Mouse (Mus musculus) spleen, postnatal 0 days (tissue): Measurements from ENCODE around the gene Vipas39. TPM values are rescaled to one million over a fixed set of nuclear protein-coding genes. Genes with fewer than 3 reads are reported as not detected.

Experiments used
- polyA plus RNA-seq: library from polyadenylated mRNA; unstranded; fragments of >200 nt; fragmentation: Nextera tagmentation; extraction: Ambion mirVana; gene quantifications from 2 replicates; pipeline ENCODE4 v1.2.1, GENCODE M21; 2015

Vipas39 gene
- polyA plus RNA-seq: 13.1 and 17.0 TPM in 2 replicates

GRCm38 (mm10) chr12:87266108-87266826 is at the start of gene Vipas39, which contains the start of gene Ahsa1:
Gene Vipas39, minus strand, starts transcription at chr12:87266256.
Gene Ahsa1, plus strand, starts transcription at chr12:87266479.

DNA sequence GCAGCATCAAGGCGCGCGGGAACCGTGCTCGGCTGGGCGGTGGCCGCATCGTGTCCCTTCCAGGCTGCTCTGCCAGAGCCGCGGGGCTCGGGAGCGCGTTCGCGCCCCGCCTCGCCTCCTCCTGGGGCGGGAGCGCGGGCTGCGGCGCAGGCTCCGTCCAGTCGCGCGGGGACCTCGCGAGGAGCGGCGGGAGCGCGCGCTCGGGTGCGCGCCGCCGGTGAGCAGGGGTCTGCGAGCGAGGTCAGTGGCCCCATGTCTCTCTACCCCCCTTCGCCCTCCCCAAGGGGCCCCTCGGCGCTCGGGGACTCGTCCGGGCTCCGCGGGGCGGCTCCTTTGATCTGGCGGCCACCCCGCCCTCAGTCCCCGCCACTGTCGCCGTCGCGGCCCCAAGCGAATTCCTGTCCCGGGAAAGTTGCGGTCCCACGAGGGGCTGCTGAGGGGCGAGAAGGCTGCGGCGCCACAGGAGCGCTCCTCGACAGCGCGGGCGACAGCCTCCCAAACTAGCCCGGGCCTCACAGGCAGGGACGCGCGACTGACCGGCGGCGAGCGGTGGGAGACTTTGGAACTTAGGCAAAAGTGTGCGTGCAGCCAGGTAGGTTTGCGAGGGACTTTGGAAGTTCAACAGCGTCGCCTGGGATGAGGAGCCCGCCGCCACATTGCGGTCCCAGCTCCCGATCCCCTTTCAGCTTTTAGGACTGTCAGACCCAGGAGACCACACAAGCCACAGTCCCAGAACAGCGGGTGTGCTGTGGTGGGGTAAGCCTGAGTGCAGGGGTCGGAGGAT is 33.8 kb upstream of the Vipas39 start, which contains the start of gene Ism2:
Gene Ism2, minus strand, starts transcription at position 49 of the 784 bp plus-strand sequence.

DNA sequence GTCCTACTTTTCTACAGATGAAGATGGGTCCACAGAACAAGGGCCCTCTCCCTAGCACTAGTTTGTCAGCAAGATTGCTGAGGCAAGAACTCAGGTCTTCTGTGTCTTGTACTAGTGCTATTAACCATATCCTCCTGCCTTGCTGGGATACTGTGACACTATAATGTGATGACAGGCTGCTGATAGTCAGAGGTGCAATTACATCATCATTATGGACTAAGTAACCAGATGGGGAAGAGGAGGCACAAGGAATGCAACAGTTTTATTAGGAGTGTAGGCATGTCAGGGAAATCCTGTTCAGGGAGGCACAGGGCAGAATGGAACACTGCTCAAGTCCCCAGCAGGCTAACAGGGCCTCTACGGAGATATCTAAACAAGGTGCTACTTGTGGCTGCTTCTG is 27.4 kb downstream of the Vipas39 start, which contains the start of gene Noxred1:
Gene Noxred1, minus strand, starts transcription at position 101 of the 400 bp plus-strand sequence.

GRCm38 (mm10) chr12:87199973-87200586 is 66.0 kb downstream of the Vipas39 start, which contains the start of gene Tmed8:
Gene Tmed8, minus strand, starts transcription at chr12:87200454.

DNA sequence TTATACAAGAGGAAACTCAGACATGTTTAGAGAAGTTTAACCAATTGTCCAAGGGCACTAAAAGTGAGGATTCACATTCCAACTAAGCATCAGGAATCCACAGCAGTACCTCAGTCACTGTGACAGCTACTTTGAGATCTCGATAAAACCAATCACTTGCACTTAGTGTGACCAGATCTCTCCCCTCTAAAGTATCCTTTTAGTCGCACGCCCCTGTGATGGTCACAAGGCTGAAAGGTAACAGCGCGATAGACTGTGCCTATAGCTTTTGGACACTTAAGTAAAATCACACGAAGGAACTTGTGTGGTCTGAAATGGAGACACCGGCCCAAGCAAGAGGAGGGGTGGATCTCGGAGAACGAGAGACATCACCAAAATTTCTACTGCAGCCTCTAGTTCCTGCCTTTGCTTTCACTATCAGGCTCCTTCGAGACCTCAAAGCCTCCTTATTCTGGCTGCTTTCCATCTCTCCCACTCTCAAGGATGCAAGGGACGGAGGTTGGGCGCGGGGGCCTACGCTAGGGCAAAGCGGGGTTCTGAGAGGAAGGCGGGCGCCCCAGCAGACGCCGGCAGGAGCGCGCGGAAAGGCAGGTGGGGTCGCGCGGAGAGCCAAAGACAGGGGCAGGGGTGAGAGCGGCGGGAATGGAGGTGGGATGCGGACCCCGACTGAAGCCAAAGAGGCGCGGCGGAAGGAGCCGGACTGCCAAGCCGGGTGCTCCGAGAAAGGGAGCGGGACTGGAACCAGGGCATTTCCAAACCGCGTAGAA is 66.7 kb downstream of the Vipas39 start, which contains the start of gene Samd15:
Gene Samd15, plus strand, starts transcription at position 518 of the 767 bp plus-strand sequence.

Other genes with a start within 250 kb of the Vipas39 start
- gene Tmem63c, start 244.9 kb downstream of the Vipas39 start, polyA plus RNA-seq: not detected in 2 replicates
- 0.07 and 0.14 TPM in 2 replicates for gene Ngb, start 163.7 kb downstream of the Vipas39 start, polyA plus RNA-seq
- 12.3 and 13.0 TPM in 2 replicates for gene Gstz1, start 119.1 kb downstream of the Vipas39 start, polyA plus RNA-seq
- gene Pomt2, start 118.3 kb downstream of the Vipas39 start, polyA plus RNA-seq: 3.1 and 4.0 TPM in 2 replicates
- 12.4 and 13.8 TPM in 2 replicates for gene Samd15, start 66.5 kb downstream of the Vipas39 start, polyA plus RNA-seq
- 1.2 and 1.5 TPM in 2 replicates for gene Tmed8, start 65.8 kb downstream of the Vipas39 start, polyA plus RNA-seq
- 0.67 and 1.6 TPM in 2 replicates for gene Noxred1, start 27.5 kb downstream of the Vipas39 start, polyA plus RNA-seq
- 126 and 128 TPM in 2 replicates for gene Ahsa1, start 223 bp upstream of the Vipas39 start, polyA plus RNA-seq
- 0.12 TPM in 2 replicates for gene Ism2, start 33.4 kb upstream of the Vipas39 start, polyA plus RNA-seq
- 56.9 and 67.7 TPM in 2 replicates for gene Sptlc2, start 122.1 kb upstream of the Vipas39 start, polyA plus RNA-seq
- gene Slirp, start 177.6 kb upstream of the Vipas39 start, polyA plus RNA-seq: 175 and 197 TPM in 2 replicates
- gene Alkbh1, start 177.8 kb upstream of the Vipas39 start, polyA plus RNA-seq: 37.2 and 38.7 TPM in 2 replicates
- 79.3 and 80.0 TPM in 2 replicates for gene Snw1, start 206.0 kb upstream of the Vipas39 start, polyA plus RNA-seq
- gene Gm5788, start 228.5 kb upstream of the Vipas39 start, polyA plus RNA-seq: not detected in 2 replicates
- not detected in 2 replicates for gene Gm8300, start 248.1 kb upstream of the Vipas39 start, polyA plus RNA-seq